Mouse (Mus musculus): ENCODE data around the gene Hmga2.
"Not testable (repeated sequence)": the region's sequence is repeated elsewhere in the genome, so short reads cannot be mapped to it uniquely, and the experiment has no call there.

The Hmga2 gene

DNA sequence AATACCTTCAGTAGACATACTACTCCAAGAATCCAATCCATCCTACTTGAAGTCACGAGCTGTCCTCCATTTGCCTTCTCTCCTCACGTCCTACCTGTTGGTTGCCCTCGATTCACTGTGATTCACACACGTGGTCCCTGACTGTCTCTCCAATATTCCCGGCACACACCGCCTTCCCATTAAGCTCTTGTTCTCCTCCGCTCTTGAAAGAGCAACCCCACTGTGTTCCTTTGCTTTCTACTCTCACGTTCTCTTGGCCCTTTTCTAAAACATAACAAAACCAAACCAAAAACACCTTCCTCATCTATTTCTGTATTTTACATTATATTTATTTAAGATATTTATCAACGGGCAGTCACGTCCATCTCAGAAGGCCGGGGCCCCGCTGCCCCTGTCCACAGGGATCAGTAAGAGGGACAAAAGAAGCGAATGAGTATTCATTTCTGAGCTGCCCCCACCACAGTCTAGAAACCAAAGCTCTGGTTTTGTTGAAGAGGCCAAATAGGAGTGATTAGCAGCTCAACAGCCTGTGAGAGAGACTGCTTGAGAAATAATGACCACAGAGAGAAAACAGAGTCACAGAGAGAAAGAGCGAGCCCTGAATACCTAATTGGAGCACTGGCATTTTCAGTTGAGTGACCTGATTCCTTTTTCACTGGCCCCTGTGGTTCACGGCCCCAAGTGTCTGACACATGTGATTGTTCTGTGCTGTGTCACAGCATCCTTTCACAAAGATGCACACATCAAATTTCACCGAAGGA is 131.5 kb downstream of the Hmga2 start:
- no peak for DNase-seq (ENCODE audit: low spot score in 2 of 2)

DNA sequence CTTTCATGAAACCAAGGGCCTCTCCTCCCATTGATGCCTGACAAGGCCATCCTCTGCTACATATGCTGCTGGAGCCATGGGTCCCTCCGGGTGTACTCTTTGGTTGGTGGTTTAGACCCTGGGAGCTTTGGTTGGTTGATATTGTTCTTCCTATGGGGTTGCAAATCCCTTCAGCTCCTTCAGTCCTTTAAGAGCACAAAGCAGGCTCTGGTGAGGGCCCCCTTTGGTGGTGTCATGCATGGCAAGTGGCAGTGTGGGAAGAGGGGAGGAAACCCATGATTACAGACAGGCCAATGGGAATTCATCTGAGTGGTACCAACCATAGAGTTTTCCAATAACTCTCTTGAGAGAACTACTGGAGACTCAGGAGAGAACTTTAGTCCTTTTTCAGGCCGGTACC is 136.4 kb downstream of the Hmga2 start:
- not testable (repeated sequence) for DNase-seq (ENCODE audit: low spot score in 2 of 2)

DNA sequence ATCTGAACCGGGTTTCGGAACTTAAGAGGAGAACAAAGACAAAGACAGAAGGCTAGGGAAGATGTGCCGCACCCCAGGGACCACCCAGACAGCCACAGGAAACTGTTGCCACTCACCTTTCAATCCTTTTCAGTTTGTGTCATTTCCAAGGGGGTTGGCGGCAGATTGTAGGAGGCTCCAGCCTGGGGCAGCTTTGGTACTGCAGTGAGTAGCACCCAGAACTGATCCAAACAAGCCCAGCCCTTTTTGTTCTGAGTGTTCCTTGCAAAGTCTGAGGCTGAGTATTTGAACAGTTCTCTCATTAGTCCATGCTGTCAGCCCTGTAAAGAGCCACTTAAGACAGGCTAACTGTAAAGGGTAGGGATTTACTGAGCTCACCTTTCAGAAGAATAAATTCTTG is 136.9 kb downstream of the Hmga2 start:
- DNase-seq (ENCODE audit: low spot score in 2 of 2) = no peak

DNA sequence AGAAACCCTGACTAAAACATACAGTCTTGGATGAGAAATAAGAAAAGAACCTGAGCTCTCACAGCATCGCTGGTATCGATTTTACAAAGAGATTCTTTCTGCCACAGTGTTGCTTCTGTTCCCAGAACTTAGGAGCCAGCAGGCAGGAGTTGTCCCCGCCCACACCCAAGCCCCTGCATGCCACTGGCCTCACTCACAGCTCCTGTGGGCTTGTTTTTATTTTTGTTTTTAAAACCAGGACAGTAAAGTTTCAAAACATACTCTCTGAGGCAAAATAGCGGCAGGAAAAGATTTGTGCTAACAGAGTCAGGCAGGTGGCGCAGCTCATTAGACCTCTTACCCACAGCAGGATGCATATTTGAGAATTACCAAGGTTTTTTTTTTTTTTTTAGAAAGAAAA is 137.4 kb downstream of the Hmga2 start:
- no peak for DNase-seq (ENCODE audit: low spot score in 2 of 2)

DNA sequence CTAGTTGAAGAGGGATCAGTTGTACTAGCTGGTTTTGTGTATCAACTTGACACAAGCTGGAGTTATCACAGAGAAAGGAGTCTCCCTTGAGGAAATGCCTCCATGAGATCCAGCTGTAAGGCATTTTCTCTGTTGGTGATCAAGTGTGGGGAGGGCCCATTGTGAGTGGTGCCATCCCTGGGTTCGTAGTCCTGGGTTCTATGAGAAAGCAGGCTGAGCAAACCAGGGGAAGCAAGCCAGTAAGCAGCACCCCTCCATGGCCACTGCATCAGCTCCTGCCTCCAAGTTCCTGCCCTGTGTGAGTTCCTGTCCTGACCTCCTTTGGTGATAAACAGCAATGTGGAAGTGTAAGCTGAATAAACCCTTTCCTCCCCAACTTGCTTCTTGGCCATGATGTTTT is 137.8 kb downstream of the Hmga2 start:
- not testable (repeated sequence) for DNase-seq (ENCODE audit: low spot score in 2 of 2)

DNA sequence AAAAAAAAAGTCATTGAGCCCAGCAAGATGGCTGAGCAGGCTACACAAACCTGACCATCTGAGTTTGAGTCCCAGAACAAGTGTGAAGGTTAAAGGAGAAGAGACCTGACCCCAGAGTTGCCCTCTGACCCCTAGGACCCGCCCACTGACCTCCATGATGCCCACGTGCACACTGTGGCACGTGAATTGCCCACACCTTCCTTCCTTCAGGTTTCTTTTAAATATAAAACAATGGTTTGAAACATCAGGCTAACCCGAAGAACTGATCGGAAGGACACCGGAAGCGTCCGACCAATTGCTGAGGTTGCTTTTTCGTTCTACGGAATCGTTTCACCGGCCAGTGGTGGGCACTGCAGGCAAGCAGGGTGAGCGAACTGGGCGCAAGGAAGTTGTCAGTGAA is 148.3 kb downstream of the Hmga2 start:
- DNase-seq (ENCODE audit: low spot score in 2 of 2) = no peak

DNA sequence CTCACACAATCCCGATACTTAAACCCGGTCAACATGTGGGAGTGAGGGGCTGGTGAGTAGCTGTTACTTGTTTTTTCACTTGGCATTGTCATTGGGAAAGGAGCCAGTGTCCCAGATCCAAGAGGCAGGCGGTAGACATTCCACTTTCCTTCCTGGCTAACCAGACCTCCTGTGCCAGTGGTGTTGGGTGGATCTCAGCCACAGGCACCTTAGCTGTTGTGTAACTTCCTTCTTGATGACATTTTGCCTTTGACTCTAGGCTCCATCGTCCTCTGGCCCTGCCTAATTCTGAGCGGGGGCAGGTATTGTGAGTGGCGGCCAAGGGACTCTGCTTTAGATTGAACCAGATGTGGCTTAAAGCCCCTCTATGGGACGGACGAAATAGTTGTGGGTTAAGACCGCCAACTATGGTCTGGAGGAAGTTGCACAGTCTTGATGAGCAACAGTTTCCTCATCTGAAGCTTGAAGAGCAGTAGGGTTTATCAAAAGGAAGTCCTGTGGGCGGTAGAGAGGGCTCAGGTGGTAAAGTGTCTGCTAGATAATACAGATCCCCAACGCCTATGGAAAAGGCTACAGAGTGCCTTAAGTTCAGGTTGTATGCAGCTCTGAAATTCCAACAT is 152.6 kb downstream of the Hmga2 start:
- DNase-seq (ENCODE audit: low spot score in 2 of 2) = no peak

DNA sequence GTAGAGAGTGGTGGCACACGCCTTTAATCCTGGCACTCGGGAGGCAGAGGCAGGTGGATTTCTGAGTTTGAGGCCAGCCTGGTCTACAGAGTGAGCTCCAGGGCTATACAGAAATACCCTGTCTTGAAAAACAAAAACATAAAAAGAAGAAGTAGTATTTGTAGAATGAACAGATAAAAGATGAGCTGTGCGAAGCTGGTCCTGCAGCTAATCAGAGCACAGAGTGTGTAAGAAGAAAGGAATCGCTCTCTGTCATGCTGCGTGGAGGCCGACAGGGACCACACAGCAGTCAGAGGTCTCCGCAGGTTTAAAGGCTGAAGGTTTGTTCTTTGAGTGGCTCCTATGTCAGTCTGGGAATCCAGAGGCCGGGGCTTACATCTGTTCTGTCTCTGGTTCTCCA is 153.5 kb downstream of the Hmga2 start:
- DNase-seq (ENCODE audit: low spot score in 2 of 2) = no peak

DNA sequence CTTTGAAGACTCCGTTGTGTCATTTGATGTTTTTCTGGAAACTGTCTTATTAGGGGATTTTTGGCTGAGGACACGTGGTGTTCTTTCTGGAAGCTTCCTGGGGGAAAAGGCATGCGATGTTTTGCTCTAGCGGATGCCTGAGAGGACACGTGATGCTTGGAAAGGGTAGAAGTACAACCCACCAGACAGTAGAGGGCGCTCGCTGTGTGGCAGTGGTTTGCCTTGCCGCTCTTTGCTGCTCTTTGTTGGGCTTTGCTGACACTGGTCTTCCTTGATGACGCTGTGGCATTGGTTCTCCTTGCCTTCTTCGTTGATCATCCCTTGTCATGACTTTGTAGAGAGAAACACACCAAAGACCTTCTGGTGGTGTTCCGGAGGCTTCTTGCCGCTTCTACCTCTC is 156.7 kb downstream of the Hmga2 start:
- DNase-seq (ENCODE audit: low spot score in 2 of 2) = no peak
